Mouse (Mus musculus) hematopoietic multipotent progenitor cell, adult 10-12 weeks (in vitro differentiated cells): Measurements from ENCODE around the gene Olfr1258. TPM values are rescaled to one million over a fixed set of nuclear protein-coding genes. Genes with fewer than 3 reads are reported as not detected.

Experiments used
- polyA plus RNA-seq: library from polyadenylated mRNA; stranded (reverse); fragments of >175 nt; gene quantifications from 2 replicates; pipeline ENCODE4 v1.2.3, GENCODE M21; 2012; ENCODE audit warnings: low replicate concordance

The Olfr1258 gene
- not detected in 2 replicates for polyA plus RNA-seq

GRCm38 (mm10) chr2:89927009-89927408 lies at the start of gene Olfr1258:
Olfr1258 (plus strand) TSS chr2:89927309.

GRCm38 (mm10) chr2:89878137-89878536 lies 49.0 kb upstream of the Olfr1258 start, which contains the start of gene Olfr1257:
Olfr1257 (plus strand) TSS chr2:89878437.

DNA sequence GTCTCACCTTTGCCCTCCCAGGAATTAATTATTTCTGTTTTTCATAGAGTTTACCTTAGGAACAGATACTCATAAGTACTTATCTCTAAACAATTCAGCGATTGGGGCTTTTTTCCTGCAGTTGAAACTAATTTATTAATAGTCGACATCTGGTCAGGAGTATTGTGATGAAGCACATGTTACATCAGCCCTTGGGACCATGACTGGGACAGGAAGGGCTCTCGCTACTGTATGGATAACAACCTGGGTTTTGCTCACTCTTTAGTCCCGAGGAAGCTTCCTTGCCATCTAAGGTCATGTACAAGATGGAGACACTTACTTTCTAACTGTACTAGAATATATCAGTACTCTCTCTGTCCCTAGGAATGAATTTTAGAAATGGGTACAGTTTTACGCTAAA lies 21.5 kb downstream of the Olfr1258 start, which contains the start of gene Olfr1259:
Olfr1259 (minus strand) TSS at position 101 of the 400 bp plus-strand sequence.

DNA sequence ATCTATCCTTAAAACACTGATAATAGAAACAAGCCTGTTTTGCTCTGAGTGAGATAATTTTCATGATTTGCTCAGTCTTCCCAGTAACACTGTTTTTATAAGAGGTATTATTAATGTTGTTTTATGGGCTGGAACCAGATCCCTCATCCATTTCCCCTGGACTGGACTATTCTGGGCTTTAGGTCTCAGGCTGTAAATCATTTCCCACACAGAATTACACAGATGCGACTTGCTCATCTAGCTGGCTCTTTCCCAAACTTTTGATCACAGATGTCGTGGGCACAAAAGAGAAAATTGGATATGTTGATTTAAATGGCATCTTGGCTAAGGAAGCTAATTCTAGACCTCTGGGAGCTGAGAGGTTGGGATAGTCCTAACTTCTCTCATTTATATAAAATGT lies 47.1 kb downstream of the Olfr1258 start, which contains the start of gene Olfr1260:
Olfr1260 (plus strand) TSS at position 157 of the 400 bp plus-strand sequence.

Other genes with a start within 250 kb of the Olfr1258 start
- gene Olfr1252, start 202.3 kb upstream of the Olfr1258 start, polyA plus RNA-seq = not detected in 2 replicates
- gene Olfr1253, start 170.2 kb upstream of the Olfr1258 start, polyA plus RNA-seq = not detected in 2 replicates
- gene Olfr1254, start 133.7 kb upstream of the Olfr1258 start, polyA plus RNA-seq = not detected in 2 replicates
- gene Olfr1255, start 115.3 kb upstream of the Olfr1258 start, polyA plus RNA-seq = not detected in 2 replicates
- gene Olfr1256, start 85.8 kb upstream of the Olfr1258 start, polyA plus RNA-seq = not detected in 2 replicates
- gene Olfr48, start 79.1 kb upstream of the Olfr1258 start, polyA plus RNA-seq = 0.05 TPM in 1 of 2 replicates, not detected in the other
- gene Olfr1257, start 48.9 kb upstream of the Olfr1258 start, polyA plus RNA-seq = 0.04 TPM in 1 of 2 replicates, not detected in the other
- not detected in 2 replicates for gene Olfr1259, start 21.4 kb downstream of the Olfr1258 start, polyA plus RNA-seq
- not detected in 2 replicates for gene Olfr1260, start 47.0 kb downstream of the Olfr1258 start, polyA plus RNA-seq
- not detected in 2 replicates for gene Olfr1261, start 63.9 kb downstream of the Olfr1258 start, polyA plus RNA-seq
- not detected in 2 replicates for gene Olfr1262, start 72.8 kb downstream of the Olfr1258 start, polyA plus RNA-seq
- not detected in 2 replicates for gene Olfr1263, start 84.8 kb downstream of the Olfr1258 start, polyA plus RNA-seq
- not detected in 2 replicates for gene Olfr1264, start 98.3 kb downstream of the Olfr1258 start, polyA plus RNA-seq
- not detected in 2 replicates for gene Olfr1265, start 108.0 kb downstream of the Olfr1258 start, polyA plus RNA-seq
- not detected in 2 replicates for gene Olfr140, start 136.3 kb downstream of the Olfr1258 start, polyA plus RNA-seq
- not detected in 2 replicates for gene Olfr1269, start 194.1 kb downstream of the Olfr1258 start, polyA plus RNA-seq
- not detected in 2 replicates for gene Olfr32, start 215.0 kb downstream of the Olfr1258 start, polyA plus RNA-seq
- not detected in 2 replicates for gene Olfr1270, start 225.8 kb downstream of the Olfr1258 start, polyA plus RNA-seq